Mouse (Mus musculus) WW6 (cell line): ENCODE measurements around the gene Man2a1.

ENCODE experiments used
- DNase-seq: peaks from one replicate; pipeline ENCODE4 v3.0.0-alpha.2; 2013; ENCODE audit warnings: low read depth, low spot score

Gene Man2a1

DNA sequence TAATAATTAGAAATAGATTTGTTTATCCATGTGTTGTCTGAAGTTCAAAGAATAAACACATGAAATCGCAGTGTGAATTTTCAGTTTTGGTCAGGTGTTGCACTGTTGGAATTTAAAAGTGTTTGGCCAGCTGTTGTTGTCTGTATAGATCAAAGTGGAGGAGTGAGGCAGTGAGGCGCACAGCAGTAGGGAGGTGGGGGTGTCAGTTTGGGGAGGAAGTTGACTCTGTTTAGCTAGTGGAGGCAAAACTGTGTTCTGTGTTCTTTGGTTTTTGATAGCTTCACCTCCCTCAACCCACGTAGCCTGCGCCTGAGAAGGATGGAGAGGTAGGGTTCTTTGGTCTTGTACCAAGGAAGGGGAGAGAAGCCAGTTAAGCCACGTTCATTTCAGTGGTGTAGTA lies 28.3 kb downstream of the Man2a1 start:
- no peak for DNase-seq

DNA sequence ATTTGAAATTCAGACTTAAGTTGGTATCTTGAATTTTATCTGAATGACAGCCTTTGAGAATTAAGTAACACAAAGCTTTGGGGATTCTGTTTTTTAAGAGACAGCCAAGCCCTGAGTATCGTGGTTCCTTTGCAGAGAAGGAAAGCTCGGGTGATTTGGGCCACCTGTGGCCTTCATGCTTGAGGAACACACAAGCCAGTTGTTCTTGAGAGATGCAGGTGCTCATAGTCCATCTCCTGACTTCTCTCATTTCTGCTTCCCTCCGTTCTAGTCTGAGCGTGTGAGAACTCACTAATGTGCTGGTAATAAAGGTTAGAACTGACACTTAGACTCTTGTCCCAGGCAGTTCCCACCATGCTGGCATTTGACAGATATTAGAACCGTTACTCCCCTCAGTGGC lies 28.9 kb downstream of the Man2a1 start:
- DNase-seq: no peak

DNA sequence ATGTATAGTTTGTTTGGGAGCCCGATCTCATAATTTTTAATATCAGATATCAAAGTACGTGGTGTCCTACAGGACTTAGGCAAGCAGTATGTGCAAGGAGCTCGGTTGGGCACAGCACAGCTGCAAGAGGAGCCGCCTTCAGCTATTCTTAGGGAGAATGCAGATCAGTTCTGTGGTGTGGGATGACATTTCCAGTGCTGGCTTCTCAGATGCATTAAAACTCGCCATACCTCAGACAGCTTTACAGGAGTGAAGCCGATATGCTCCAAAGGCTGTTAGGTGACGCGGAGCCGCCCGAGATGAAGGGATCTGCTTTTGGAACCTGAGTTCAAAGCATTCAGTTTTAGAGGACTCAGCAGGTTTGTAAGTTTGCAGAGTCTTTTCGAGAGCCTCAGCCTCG lies 30.0 kb downstream of the Man2a1 start:
- DNase-seq: no peak

DNA sequence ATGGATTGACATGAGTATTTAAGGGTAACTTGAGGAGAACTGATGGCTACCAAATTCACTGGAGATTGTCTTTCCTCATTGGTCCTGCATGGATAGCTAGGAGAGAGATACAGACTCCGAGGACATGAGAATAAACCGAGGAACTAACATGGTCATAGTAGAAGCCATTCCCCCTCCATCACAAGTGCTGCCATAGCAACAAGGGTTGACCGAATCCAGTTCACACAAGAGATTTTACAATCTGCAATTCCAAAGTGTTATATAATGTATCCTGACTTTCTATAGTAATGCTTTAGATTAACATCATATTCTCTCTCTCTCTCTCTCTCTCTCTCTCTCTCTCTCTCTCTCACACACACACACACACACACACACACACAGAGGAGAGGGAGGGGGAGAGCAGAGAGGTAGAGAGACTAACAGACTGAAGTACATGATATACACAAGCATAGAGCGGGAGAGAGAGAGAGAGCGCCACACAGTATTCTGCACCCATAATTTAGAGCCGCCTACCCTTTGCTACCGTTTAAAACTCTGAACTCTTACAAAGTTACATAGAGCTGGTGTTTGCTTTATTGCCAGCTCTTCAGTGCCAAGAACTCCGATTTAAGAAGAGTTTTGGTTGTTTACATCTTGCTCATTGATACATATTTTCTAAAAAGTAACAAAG lies 37.5 kb downstream of the Man2a1 start:
- no peak for DNase-seq

DNA sequence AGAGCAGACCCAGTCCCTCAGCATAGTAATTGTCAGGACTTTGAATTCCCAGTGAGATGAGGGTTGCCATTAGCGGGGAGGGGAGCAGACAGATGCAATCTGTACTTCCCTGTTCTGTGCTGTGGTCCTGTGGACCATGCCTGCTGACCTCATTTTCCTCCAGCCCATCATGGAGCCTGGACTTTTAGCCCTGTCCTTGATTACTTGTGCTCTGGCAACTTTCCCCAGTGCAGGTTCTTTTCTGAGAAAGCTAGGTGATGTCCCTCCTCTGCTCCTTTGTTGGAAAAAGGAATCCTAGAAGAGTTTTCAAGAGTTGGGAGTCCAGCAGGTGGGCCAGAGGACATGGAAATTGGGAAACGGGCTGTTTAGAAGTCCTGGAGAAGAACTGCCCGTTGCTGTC lies 40.8 kb downstream of the Man2a1 start:
- DNase-seq: no peak

DNA sequence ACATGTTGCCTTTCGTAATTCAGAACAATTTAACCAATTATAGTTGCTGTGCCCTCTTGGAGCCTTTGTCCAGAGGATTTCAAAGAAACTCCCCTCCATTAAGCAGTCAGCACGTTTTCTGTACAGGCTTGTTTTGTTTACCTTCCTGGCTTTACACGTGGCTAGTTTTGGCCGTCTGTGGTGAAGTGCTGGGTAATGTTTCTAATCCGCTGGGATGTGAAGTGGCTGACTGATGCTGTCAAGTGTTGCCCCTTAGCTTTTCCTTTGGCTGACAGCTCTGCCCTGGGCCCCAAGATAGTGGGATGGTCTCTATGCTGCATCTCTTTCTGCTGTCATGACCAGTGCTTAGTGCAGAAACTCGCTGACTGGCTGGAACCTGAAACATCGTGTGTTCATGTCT lies 43.1 kb downstream of the Man2a1 start:
- no peak for DNase-seq

DNA sequence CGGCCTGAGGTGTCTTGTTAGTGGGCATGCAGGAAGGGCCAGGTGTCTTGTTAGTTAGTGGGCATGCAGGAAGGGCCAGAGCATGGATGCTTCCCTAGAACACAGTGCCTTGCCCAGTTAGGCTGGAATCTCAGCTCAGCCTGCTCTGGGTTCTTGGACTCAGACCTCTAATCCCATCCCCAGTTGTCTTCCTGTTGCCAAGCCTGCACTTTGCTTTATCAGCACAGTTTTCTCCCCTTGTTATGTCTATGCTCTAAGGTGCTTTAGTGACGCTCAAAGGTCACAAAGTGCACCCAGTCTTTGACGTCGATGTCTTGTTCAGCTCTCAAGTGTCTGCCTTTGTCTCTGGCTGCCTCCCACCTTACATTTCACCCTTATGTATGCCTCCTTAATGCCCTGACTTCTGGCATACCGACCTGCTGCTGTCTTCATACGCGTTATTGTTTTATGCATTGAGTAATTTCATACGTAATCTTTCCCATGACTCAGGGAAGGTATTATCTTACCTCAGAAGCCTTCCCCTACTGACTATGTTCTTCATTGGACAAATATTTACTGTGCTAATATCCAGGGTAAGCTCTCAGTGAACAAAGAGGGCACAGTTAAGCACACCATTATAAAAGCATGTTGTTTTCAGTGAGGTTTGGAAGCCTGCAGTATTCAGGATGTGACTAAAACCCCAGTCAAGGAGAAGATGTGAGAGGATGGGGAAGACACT lies 44.5 kb downstream of the Man2a1 start:
- no peak for DNase-seq

DNA sequence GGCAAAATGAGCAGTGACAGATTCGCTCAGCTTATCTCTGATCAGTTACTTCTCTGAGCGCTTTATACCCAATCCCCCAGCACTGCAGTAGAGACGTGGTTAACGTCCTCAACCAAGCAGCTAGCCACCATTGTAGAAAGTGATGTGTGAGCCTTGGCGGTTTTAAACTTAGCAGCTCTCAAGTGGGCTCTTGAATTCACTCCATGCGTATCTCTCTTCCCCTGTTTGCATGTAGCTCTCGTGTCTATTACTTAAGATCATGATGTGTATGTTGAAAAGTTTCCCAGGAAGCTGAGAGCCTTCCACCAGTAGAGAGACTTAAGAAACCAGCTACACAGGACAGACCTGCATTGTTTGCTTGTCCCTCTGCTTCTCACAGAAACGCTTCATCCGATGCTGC lies 46.9 kb downstream of the Man2a1 start:
- no peak for DNase-seq

DNA sequence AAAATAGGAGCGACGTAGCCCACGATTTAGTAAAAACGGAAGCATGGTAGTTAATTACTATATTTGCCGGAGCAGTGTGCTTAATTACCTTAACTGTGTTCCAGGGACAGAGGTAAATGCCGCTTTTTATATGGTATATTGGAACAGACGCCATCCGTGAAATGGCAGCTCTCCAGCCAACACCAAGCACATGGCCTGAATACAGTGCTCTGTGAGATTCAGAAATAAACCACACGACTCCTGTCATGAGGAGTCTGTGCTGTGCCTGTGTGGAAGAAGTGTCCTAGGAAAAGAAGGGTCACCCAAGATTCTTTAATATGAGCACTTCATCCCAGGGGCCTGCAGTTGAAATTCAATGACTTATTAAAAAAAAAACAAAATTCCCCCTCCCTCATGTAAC lies 50.2 kb downstream of the Man2a1 start:
- no peak for DNase-seq

DNA sequence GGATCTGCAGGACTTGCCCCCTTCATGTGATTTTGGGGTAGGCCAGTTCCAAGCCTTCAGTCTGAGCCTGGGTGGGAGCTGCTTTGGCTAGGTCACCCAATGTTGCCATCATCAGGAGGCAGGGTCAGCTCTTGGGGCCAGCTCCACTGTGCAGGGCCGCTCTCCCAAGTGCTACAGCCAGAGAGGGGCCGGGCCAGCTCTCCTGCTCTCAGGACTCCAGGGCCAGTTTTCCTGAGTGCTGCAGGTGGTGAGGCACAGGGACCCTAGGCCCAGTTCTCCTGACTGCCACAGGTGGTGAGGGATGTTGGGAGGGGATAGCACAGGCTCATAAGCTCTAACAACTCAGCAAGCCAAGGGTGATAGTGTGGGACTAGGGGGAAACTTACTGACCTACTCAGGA lies 53.1 kb downstream of the Man2a1 start:
- no peak for DNase-seq

DNA sequence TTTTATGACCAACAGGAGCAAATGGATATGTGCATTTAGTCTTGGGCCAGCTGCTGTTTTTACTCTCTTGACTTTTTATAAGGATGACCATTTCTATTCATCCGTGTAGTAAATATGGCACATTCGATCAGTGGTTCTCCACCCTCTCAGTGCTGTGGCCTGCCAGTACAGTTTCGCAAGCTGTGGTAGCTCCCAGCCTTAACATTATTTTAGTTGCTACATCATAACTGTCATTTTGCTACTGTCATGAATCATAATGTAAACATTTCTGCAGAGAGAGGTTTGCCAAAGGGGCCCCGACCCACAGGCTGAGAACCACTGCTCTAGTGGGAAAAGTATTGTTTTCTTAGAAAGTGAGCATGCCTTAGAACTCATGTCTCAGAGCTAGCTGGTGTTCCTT lies 59.1 kb downstream of the Man2a1 start:
- no peak for DNase-seq

DNA sequence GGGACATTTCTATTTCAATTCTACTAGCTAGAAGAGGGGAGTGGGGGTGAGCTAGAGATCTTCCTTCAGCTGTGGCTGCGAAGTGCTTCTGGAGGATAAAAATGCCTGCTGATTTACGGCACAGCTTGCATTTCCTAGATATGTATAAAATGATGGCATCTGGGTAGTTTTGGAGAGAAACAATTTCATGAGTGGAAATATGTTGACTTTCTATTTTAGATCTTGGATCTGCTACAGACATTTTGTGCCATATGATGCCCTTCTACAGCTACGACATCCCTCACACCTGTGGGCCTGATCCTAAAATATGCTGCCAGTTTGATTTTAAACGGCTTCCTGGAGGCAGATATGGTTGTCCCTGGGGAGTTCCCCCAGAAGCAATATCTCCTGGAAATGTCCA lies 66.0 kb downstream of the Man2a1 start:
- no peak for DNase-seq

DNA sequence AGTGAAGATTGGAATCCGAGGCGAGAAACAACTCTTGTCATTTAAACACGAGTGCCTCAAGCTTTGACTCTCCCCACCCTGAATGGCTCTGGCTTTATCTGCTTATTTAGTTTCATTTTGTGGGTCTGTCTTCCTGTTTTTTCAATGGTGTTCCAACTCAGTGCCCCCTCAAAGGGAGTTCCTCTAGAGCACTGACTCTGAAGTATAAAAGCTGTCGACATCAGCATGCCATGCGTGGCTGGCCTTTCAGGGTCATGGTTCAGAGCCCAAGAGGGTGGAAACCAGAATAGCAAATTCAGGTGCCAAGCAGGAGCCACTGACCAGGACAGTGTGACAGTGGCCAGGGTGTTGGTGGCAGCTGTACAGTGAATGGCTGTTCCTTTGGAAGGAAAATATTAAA lies 68.0 kb downstream of the Man2a1 start:
- DNase-seq: no peak

DNA sequence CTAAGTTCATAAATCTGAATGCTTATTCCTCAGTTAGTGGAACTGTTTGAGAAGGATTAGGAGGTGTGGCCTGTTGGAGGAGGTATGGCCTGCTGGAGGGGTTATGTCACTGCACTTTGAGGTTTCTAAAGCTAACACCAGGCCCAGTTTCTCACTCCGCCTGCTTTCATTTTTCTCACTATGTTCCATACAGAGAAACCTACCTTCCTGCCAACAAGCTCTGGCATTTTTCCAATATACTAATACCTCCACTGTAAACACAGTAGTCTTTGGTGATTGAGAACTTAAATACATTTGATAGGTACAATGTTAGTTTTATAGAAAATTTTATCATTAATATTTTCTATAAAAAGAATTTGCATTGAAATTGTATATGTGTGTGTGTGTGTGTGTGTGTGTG lies 73.9 kb downstream of the Man2a1 start:
- no peak for DNase-seq

DNA sequence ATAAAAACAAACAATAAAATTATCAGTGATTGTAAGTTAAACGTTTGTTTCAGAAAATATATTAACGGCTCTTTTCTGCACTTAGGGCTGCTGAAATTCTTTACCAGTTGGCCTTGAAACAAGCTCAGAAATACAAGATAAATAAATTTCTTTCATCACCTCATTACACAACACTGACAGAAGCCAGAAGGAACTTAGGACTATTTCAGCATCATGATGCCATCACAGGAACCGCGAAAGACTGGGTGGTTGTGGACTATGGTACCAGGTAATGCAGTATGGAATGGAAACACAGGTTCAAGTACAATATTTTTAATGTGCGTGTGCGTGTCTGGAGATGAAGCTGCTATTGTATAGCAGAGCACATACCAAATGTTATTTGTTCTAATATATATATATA lies 74.4 kb downstream of the Man2a1 start:
- DNase-seq: no peak

DNA sequence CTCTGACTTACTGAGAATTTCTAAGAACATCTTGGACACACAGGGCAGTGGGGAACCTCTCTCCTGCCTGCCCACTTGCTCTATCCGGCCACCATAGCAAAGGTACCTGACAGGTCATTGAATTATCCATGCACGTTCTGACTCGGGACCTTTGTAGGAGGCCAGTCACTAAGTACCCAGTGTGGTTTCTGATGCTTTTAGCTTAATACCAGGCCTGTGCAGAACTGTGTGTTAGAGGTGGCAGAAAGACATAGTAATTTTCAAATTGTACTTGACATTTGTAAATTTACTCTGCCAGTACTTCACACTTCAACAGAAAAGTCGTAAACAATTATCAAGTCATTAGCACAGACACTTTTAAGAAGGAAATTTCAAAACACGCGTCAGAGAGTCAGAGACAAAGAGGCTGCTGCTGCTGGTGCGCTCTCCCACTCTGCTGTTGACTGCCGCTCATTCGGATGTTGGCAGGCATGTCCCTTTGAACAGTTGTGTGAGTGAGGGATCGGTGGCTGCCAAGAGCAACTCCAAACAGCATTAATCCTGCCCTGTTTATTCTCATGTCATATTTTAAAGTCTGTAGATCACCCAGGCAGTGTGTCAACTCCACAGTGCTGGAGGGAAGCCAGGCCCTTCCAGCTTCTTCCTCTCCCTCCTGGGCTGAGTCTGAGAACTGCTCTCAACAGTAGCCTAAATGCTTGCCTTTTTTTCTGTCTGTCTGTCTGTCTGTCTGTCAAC lies 76.4 kb downstream of the Man2a1 start:
- DNase-seq: no peak

DNA sequence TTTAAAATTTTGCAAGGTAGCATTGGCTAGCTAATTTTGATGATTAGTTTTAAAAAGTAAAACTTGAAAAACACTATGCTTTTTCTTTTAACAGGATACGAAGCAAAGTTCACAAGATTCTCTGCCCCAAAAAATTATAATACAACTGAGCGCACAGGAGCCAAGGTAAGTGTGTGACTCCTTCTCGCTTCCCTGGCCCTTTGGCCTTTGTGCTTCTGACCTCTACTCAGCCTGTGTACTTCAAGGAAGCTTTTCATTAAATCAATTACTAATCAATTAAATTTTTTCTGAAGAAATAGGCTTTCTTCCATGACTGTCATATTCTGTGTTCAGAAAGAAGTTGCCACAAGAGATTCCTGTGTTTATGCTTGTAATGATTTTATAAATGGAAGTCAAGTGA lies 80.9 kb downstream of the Man2a1 start:
- no peak for DNase-seq

DNA sequence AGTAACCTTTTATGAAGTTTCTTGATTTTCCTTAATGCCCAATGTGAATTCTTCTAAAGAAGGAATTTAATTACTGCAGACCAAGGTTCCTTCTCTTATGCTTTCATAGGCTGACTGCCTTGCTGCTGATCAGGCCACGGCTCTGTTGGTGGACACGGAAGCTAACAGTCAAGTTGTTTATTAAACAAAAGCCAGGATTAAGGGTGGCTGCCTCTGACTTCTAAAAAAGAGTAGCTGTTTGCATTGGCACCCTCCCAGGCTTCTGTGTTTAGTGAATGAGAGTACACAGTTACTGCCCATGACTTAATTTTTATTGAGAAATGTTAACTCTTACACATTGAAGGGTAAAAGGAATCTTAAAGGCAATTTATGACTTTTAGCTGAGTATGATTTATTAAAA lies 81.4 kb downstream of the Man2a1 start:
- DNase-seq: no peak

DNA sequence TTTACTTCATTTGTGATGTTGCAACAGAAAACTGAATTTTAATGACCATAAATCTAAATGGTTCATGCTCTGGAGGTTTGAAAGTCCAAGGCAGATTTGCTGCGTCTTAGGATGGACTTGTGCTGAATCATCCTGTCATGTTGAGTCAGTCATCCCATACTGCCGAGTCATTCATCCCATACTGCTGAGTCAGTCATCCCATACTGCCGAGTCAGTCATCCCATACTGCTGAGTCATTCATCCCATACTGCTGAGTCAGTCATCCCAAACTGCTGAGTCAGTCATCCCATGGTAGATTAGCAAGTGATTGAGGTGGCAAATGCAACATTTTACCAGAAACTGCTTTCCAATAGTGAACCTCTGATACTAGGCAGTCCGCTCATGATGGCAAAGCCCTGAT lies 83.6 kb downstream of the Man2a1 start:
- DNase-seq: no peak

DNA sequence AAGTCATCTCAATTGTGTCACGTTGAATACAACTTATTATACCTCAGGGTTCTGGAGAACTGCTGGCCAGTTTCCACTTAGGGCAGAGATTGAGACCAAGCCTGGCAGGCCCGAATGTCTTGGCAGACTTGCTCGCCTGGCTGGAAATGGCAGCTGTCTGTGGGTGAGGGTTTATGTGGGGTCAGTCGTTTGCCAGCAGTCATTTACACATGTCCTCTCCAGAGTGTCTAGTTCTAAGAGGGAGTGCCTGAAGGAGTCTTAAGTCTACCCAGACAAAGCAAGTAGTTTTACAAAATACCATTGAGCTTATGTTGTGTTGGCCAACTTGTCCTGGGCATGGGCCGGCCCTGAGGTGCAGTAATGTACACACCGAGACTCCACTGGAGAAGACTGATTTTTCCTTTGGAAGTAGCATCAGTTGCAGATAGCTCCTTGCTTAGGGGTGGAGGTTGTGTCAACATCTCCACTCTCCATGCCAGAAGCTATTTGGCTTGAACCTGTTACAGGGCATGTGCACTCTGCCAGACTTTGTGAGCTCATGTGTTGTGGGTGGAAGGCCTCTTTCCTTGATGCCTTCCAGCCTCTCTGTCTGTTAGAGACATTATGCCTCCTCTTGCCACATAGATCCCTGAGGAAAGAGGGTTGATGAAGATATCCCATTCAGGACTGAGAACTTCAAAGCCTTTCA lies 84.8 kb downstream of the Man2a1 start:
- DNase-seq: no peak

DNA sequence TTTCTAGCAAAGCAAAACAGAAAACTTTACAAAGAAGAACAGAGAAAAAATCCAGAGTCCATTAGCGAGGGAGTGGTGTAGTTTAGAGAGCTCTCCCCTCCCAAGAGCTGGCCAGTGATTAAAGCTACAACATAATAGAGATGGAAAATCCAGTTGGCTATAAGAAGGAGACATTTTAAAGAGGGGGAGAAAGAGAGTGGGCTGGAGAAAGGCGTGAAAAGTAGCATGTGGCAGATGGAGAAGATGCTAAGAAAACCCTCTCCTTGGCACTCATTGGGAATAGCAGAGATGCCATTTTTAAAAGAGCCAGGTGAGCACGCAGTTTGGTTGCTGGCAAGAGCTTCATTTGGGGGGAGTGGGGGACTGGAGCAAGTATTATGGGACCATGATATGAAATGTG lies 89.1 kb downstream of the Man2a1 start:
- DNase-seq: no peak

DNA sequence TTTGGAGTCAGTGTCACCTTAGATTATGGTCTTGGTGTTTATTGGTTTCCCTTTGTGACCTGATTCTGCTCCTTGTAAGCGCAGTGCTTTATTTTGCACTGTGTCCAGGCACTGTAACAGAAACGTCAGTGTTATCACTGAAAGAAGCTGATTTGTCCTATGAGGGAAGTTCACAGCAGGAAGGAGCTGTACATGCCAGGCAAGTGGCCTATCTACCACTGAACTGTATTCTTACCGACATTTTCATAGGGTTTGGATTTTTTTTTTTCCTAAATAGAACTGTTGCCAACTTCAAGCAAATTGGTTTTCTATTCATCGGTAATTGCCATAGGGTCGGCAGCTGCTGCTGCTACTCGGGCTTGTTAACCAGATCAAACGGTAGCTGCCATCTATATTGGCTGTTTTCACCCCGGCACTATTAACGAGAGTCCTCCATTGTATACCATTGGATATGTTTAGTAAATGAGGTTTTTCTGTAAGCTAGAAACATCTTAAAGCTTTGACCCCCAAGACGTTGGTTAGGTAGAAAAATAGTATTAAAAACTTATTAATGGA lies 96.8 kb downstream of the Man2a1 start:
- DNase-seq: no peak
